Mouse (Mus musculus) thymus, postnatal 10 days (tissue): ENCODE measurements around the gene Hsfy2.

Source experiments
- DNase-seq, 2 experiments: peaks; one replicate each; pipeline ENCODE4 v3.0.0; 2021; ENCODE audit warnings: low spot score in 2 of 2

Hsfy2 gene

DNA sequence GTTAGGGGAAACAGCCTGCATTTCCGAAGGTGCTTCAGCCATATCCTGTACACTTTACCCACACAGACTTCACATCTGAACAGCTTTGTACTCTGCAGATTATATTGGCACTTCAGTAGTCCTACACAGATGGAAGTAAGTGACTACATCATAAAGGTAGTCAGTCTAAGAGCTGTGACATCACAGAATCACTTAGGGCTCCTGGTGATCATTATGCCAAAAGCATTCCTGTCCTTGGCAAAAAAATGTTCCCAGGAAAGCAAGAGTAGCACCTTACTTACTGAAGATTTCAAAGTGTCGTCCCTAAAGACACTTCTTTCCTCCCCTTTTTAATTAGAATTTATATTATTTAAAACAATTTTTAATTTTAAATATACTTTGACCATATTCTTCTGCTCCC, at the start of gene Hsfy2:
Gene Hsfy2, minus strand, starts transcription at position 101 of the 400 bp plus-strand sequence.
- DNase-seq = no peak

- DNase-seq = no peak
These were observed 47.9 kb upstream of the Hsfy2 start for GRCm38 (mm10) chr1:56685053-56685557.

DNA sequence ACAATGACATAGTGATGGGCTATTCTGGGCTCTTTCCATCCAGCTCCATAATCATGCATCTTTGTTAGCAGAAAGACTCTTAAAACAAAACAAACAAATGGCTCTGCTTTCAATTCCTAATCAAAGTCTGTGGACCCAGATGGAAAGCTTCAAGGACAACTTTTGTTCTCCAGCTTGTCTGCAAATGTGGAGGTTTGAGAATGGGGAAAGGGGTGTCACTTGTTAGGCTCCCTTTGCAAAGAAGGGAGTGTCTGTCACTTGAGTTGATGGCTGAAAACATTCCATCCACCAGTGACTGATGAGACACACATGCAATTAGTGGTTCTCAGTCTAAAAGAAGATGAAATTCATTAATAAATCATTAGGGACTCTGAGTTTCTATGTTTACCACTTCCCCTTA, 47.3 kb upstream of the Hsfy2 start:
- no peak for DNase-seq

- DNase-seq = no peak
These were observed 44.0 kb upstream of the Hsfy2 start for GRCm38 (mm10) chr1:56681258-56681657.

GRCm38 (mm10) chr1:56675253-56675652, 38.0 kb upstream of the Hsfy2 start:
- no peak for DNase-seq

DNA sequence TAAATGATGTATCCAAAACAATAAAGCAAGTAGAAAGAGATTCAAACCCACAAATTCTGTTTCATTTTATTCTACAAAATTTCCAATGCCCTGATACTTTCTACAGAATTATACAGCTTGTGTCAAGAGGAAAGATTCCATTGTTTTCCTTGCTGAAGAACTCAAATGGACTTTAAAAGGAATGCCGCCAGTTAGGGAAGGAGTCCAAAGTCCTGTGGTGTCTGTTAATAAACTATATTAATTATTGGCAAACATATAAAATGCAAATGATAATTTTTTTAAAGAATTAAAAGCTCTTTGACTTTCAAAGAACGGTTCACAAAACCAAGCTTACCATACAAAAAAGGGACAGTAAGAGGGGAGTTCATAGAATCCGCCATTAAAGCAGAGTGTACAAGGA, 37.4 kb upstream of the Hsfy2 start:
- no peak for DNase-seq

DNA sequence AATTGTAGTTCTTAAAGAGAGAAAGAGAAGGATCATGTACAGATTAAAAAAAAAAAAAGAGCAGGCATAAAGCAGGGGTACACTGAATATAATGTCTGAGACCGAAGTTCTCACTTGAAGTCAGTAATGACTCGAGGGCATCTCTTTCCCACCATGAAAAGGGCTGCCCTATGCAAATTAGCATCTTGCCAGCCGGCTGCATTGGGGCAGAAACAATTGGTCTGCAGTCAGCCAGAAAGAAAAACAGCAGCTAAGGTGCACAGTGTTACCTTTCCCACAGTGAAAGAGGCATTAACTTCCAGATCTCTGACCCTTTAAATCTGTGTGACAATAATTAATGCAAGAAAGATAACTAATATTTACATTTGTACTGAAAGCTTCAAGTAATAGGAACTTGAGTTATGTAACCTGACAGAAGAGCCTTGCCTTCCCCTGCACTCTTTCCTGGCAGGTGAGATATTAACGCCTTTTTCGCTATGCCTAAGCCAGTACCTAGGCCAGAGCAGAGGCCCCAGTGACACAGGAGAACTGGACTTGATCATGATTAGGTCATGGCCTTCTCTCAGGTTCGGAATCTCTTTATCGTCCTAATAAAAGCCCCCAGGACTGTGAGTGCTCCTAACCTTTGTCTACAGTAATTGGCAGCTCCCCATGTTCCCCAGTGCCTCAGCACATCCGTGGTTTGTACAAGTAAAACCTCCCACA, 34.2 kb upstream of the Hsfy2 start:
- DNase-seq = no peak

DNA sequence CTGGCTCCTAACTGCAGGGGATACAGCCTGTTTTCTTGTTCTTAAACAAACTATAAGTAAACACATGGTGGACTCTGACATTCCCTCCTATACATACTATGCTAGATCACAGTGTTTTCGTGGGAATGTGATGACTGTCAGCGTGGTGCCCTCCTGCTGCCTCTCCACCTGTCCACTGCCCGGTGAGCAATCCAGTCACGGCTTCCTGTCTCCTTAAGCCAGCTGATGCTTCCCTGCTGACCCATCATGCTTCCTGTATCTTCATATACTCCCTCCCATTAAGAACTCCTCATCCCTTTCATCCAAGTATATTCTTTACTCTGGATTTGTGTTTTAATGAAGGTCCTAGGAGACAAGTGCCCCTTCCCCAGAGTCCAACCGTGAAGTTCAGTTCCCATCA, 33.3 kb upstream of the Hsfy2 start:
- no peak for DNase-seq

DNA sequence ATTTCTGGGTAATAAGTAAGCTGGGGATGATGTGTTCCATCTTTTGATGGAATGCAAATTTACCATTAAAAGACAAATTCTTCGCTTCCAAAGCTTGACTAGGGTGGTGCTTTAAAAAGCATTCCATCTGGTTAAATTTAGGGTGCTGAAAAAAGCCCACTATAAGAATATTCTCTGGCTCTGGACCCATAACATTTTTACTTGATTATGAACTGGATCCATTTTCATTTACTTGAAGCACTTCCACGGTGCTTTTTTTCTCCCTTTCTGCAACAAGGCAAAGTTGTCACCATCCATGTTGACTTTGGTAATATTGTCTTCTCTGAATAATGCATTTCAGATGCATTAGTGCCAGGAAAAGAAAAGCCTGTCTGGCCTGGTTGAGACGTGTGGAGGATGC, 27.4 kb upstream of the Hsfy2 start:
- no peak for DNase-seq

DNA sequence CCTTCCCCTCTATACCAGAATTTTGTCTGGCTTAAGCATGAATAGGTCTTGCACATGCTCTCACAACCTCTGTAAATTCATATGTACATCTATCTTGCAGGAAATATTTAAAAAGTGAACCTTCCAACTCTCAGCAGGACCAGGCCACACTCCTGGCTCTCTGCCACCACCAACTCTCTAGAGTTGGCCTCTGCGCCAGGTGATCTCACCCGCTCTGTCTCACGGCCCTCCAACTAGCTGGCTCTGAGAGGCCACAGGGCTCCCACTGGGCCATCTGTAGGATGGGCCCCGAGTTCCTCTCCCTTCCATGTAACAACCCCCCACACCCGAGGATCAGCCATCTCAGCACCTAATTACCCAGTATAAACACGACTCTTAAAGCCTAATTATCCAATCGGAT, 10.4 kb downstream of the Hsfy2 start:
- no peak for DNase-seq

DNA sequence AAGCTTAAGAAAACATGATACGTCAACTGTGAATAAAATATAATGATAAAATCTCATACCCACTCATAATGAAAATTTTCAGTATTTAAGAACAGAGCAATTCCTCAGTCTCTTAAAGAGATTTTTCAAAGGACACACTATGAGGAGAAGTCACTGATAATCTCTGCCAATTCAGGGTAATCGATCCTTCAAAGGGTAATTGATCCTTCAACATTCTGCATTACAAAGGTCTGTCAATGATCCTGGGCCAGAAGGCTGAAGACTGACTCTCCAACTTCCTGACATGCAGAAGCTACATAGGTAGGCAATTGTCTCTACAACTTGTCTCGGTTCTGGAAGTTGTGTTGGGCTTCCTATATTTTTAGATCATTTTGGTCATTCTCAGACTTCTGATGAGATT, 12.9 kb downstream of the Hsfy2 start:
- DNase-seq = no peak

- DNase-seq = no peak
These were observed 24.9 kb downstream of the Hsfy2 start for GRCm38 (mm10) chr1:56612384-56612783.
